Mouse (Mus musculus): ENCODE data around the gene Srp54a.
"Not testable (repeated sequence)": the region's sequence is repeated elsewhere in the genome, so short reads cannot be mapped to it uniquely, and the experiment has no call there.

The Srp54a gene

GRCm38 (mm10) chr12:55079726-55080600 lies at the start of gene Srp54a, which contains the start of gene 2700097O09Rik:
Gene Srp54a, plus strand, starts transcription at chr12:55080262.
Gene 2700097O09Rik, minus strand, starts transcription at chr12:55080110.
- DNase-seq, result peak; percentile 95

- DNase-seq, result no peak
Observed at GRCm38 (mm10) chr12:55041011-55041410, 39.1 kb upstream of the Srp54a start.

GRCm38 (mm10) chr12:55049731-55050353 lies 30.2 kb upstream of the Srp54a start:
- no peak for DNase-seq

- DNase-seq, result no peak
Observed at GRCm38 (mm10) chr12:55051210-55052173, 28.6 kb upstream of the Srp54a start.

GRCm38 (mm10) chr12:55053267-55053666 lies 26.8 kb upstream of the Srp54a start:
- no peak for DNase-seq

- no peak for DNase-seq
Observed at GRCm38 (mm10) chr12:55054551-55055241, 25.4 kb upstream of the Srp54a start.

- DNase-seq, result no peak
Observed at GRCm38 (mm10) chr12:55056703-55057102, 23.4 kb upstream of the Srp54a start.

- no peak for DNase-seq
Observed at GRCm38 (mm10) chr12:55058865-55059615, 21.0 kb upstream of the Srp54a start.

GRCm38 (mm10) chr12:55059812-55060211 lies 20.2 kb upstream of the Srp54a start:
- no peak for DNase-seq

- DNase-seq, result no peak
Observed at GRCm38 (mm10) chr12:55060212-55060898, 19.7 kb upstream of the Srp54a start.

GRCm38 (mm10) chr12:55061006-55061405 lies 19.1 kb upstream of the Srp54a start:
- DNase-seq, result no peak

- DNase-seq, result no peak
Observed at GRCm38 (mm10) chr12:55062141-55062540, 17.9 kb upstream of the Srp54a start.

GRCm38 (mm10) chr12:55072495-55072894 lies 7.6 kb upstream of the Srp54a start:
- DNase-seq, result no peak

GRCm38 (mm10) chr12:55073686-55074085 lies 6.4 kb upstream of the Srp54a start:
- no peak for DNase-seq

- DNase-seq, result peak; percentile 74
Observed at GRCm38 (mm10) chr12:55075296-55075695, 4.8 kb upstream of the Srp54a start.

GRCm38 (mm10) chr12:55078706-55079105 lies 1.4 kb upstream of the Srp54a start:
- DNase-seq, result not testable (repeated sequence)

- DNase-seq, result not testable (repeated sequence)
Observed at GRCm38 (mm10) chr12:55080601-55080942, 510 bp downstream of the Srp54a start.

- DNase-seq, result not testable (repeated sequence)
Observed at GRCm38 (mm10) chr12:55092127-55092526, 12.1 kb downstream of the Srp54a start.

GRCm38 (mm10) chr12:55112616-55113015 lies 32.6 kb downstream of the Srp54a start:
- DNase-seq, result not testable (repeated sequence)

- DNase-seq, result not testable (repeated sequence)
Observed at GRCm38 (mm10) chr12:55124242-55124641, 44.2 kb downstream of the Srp54a start, which contains the start of gene Fam177a. Gene Fam177a, plus strand, starts transcription at chr12:55124469.

GRCm38 (mm10) chr12:55124731-55125130 lies 44.7 kb downstream of the Srp54a start:
- not testable (repeated sequence) for DNase-seq
